Mouse (Mus musculus): ENCODE results near the gene Gm9817. TPM values are rescaled to one million over a fixed set of nuclear protein-coding genes. Genes with fewer than 3 reads are reported as not detected.
A peak's percentile ranks its signal among the peaks of the same experiment; 100 is the strongest.
"Not testable (repeated sequence)": the region's sequence is repeated elsewhere in the genome, so short reads cannot be mapped to it uniquely, and the experiment has no call there.

Gene Gm9817
- polyA plus RNA-seq (2014; fragmentation: Nextera tagmentation; extraction: Ambion mirVana) = not detected in 2 replicates

DNA sequence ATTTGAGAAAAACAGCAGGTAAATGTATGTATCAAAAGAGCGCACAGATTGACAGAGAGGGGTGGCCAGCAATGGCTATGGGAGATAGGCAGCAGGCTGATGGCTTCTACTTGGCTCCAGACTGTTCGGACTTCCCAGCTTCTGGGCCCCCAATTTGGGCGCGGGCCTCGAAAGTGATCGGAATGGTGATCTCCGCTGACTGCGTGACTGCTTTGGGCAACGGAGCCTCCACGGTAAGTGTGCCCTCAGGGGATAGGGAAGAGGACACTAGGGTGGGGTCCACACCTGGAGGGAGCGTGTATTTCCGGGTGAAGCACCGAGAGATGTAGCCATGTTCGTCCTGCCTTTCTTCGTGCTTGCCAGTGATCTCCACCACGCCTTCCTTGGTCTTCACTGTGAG, at the start of gene Gm9817:
Gene Gm9817 (plus strand): TSS at position 301 of the 400 bp plus-strand sequence.
- not testable (repeated sequence) for H3K4me1 ChIP-seq (ENCODE audit: control insufficient read depth, insufficient read depth, low read length); H3K4me3 ChIP-seq (ENCODE audit: low read depth, low read length); H3K9ac ChIP-seq (replicated peaks; ENCODE audit: low read depth, low read length); ATAC-seq (ENCODE audit: low read depth); H3K4me2 ChIP-seq (ENCODE audit: low read depth, low read length); H3K36me3 ChIP-seq (ENCODE audit: control insufficient read depth, insufficient read depth, low read length); H3K27ac ChIP-seq (ENCODE audit: low read depth, low read length); H3K27me3 ChIP-seq (ENCODE audit: control insufficient read depth, insufficient read depth, low read length); H3K9me3 ChIP-seq (ENCODE audit: control insufficient read depth, low read length)
- WGBS = 58% methylated on average over 16 of the region's 16 CpGs

DNA sequence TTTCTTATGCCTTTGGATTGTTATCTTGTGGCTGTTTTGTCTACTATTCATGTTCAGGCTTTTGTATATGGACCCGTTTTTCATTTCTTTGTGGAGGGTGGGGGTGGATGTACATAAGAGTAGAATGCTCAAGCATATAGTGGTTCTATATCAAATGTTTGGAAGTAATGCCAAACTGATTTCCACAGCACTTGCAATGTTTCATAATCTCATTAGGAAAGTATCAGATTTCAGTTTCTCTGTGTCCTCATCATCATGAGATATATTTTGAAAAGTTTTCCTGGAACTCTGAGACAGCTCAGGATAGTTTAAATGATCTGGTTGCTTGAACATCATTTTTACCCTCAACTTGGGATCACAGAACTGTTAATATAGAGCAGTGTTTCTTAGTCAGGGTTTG, 48.7 kb upstream of the Gm9817 start:
- Histone ChIP-seq H3K4me1 (ENCODE audit: control insufficient read depth, insufficient read depth, low read length) (no peaks in the 10 kb centered on the region), H3K36me3 (ENCODE audit: control insufficient read depth, insufficient read depth, low read length) (no peaks in the 10 kb centered on the region), H3K9ac (replicated peaks; ENCODE audit: low read depth, low read length) (no peak overlapping the region), H3K27me3 (ENCODE audit: control insufficient read depth, insufficient read depth, low read length) (no peaks in the 10 kb centered on the region), H3K9me3 (ENCODE audit: control insufficient read depth, low read length) (no peaks in the 10 kb centered on the region), H3K4me3 (ENCODE audit: low read depth, low read length) (no peak overlapping the region), H3K27ac (ENCODE audit: low read depth, low read length) (no peak overlapping the region), H3K4me2 (ENCODE audit: low read depth, low read length) (no peak overlapping the region)
- WGBS = 80% methylated on average over 1 of the region's 1 CpGs
- ATAC-seq (ENCODE audit: low read depth) = no peak

DNA sequence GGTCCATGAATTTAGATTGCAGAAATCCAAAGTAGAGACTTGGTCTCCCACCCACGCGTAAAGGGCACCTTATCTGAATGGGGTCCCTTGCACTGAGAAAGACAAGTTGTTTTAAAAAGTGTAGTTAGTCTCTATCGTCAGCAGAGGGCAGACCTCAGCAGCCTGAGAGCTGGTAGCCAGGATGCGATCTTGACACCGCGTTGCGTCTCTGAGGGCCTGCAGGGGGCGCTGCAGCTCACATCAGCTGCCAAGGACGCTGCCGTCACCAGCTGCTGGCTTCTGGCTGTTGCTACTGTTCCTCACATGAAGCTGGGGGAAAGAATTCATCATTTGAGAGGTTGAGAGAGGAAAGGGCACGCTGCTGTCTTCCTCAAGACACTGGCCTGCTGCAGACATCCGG, 47.7 kb upstream of the Gm9817 start:
- Histone ChIP-seq H3K4me2 (ENCODE audit: low read depth, low read length) (no peak overlapping the region), H3K9ac (replicated peaks; ENCODE audit: low read depth, low read length) (no peak overlapping the region), H3K27ac (ENCODE audit: low read depth, low read length) (no peak overlapping the region), H3K9me3 (ENCODE audit: control insufficient read depth, low read length) (no peaks in the 10 kb centered on the region), H3K27me3 (ENCODE audit: control insufficient read depth, insufficient read depth, low read length) (no peaks in the 10 kb centered on the region), H3K36me3 (ENCODE audit: control insufficient read depth, insufficient read depth, low read length) (no peaks in the 10 kb centered on the region), H3K4me1 (ENCODE audit: control insufficient read depth, insufficient read depth, low read length) (no peaks in the 10 kb centered on the region), H3K4me3 (ENCODE audit: low read depth, low read length) (no peak overlapping the region)
- 13% methylated on average over 12 of the region's 12 CpGs for WGBS
- ATAC-seq (ENCODE audit: low read depth) = peak; percentile 77; the same call in 1 of the 2 replicates

DNA sequence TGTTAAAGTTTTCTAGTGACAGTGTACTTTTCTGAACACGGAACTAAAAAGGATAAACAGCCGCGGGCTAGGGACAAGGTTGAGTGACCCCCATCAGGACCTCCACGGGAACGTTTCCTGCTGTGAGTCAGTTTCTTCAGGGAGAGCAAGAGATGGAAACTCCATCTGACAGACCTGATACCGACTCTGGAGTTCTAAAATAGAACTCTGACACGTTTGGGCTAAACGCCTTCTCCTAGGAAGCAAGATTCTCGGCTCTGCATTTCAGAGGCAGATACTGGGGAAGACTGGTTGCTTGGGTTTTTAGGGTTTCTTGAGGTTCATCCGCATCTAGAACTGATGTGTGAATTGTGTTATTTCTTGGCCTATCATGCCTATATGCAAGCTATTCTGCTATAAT, 47.2 kb upstream of the Gm9817 start:
- no peak overlapping the region for H3K4me3 ChIP-seq (ENCODE audit: low read depth, low read length)
- H3K36me3 ChIP-seq (ENCODE audit: control insufficient read depth, insufficient read depth, low read length) = no peaks in the 10 kb centered on the region
- H3K27ac ChIP-seq (ENCODE audit: low read depth, low read length) = no peak overlapping the region
- no peak overlapping the region for H3K4me2 ChIP-seq (ENCODE audit: low read depth, low read length)
- no peak for ATAC-seq (ENCODE audit: low read depth)
- H3K4me1 ChIP-seq (ENCODE audit: control insufficient read depth, insufficient read depth, low read length) = no peaks in the 10 kb centered on the region
- H3K9me3 ChIP-seq (ENCODE audit: control insufficient read depth, low read length) = no peaks in the 10 kb centered on the region
- no peaks in the 10 kb centered on the region for H3K27me3 ChIP-seq (ENCODE audit: control insufficient read depth, insufficient read depth, low read length)
- H3K9ac ChIP-seq (replicated peaks; ENCODE audit: low read depth, low read length) = no peak overlapping the region
- 71% methylated on average over 10 of the region's 10 CpGs for WGBS

DNA sequence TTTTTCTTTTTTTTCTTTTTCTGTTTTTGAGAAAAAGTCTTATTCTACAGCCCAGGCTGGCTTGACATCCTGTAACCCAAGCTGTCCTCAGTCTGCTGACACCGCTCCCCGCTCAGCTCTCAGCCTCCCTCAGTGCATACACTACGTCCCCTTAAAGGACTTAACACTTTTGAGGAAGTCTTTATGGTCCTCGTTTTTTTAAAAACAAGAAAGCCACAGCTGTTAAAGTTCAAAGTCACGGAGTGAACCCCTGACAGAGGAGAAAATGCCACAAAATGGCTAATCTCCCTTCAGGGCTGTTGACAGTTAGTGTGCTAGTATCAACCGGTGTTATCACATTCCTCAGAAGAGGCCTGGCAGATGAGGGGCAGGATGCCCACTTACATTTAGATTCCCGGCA, 46.7 kb upstream of the Gm9817 start:
- no peak overlapping the region for H3K4me3 ChIP-seq (ENCODE audit: low read depth, low read length)
- H3K4me2 ChIP-seq (ENCODE audit: low read depth, low read length) = no peak overlapping the region
- H3K36me3 ChIP-seq (ENCODE audit: control insufficient read depth, insufficient read depth, low read length) = no peaks in the 10 kb centered on the region
- H3K9ac ChIP-seq (replicated peaks; ENCODE audit: low read depth, low read length) = no peak overlapping the region
- H3K27me3 ChIP-seq (ENCODE audit: control insufficient read depth, insufficient read depth, low read length) = no peaks in the 10 kb centered on the region
- H3K4me1 ChIP-seq (ENCODE audit: control insufficient read depth, insufficient read depth, low read length) = no peaks in the 10 kb centered on the region
- WGBS = 75% methylated on average over 7 of the region's 7 CpGs
- H3K9me3 ChIP-seq (ENCODE audit: control insufficient read depth, low read length) = no peaks in the 10 kb centered on the region
- H3K27ac ChIP-seq (ENCODE audit: low read depth, low read length) = no peak overlapping the region
- ATAC-seq (ENCODE audit: low read depth) = no peak

DNA sequence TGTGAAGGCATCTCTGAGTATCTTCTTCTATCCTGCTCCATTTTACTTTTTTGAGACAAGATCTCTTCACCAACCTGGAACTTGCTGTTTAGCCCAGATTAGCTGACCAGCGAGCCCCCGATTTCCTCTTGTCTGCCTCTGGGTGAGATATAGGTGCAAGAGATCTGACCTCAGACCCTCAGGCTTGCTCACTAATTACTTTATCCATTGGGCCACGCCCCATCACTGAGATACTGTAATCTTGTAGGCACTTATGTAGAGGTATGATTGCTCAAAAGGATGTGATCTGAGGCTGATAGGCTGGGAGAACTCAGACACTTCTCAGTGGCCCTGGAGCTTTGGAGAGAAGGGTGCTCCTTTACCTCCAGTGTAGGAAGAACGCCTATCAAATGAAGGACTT, 46.0 kb upstream of the Gm9817 start:
- Histone ChIP-seq H3K27me3 (ENCODE audit: control insufficient read depth, insufficient read depth, low read length) (no peaks in the 10 kb centered on the region), H3K9ac (replicated peaks; ENCODE audit: low read depth, low read length) (no peak overlapping the region), H3K4me1 (ENCODE audit: control insufficient read depth, insufficient read depth, low read length) (no peaks in the 10 kb centered on the region), H3K27ac (ENCODE audit: low read depth, low read length) (no peak overlapping the region), H3K4me2 (ENCODE audit: low read depth, low read length) (no peak overlapping the region), H3K4me3 (ENCODE audit: low read depth, low read length) (no peak overlapping the region), H3K9me3 (ENCODE audit: control insufficient read depth, low read length) (no peaks in the 10 kb centered on the region), H3K36me3 (ENCODE audit: control insufficient read depth, insufficient read depth, low read length) (no peaks in the 10 kb centered on the region)
- WGBS = 87% methylated on average over 4 of the region's 4 CpGs
- no peak for ATAC-seq (ENCODE audit: low read depth)

DNA sequence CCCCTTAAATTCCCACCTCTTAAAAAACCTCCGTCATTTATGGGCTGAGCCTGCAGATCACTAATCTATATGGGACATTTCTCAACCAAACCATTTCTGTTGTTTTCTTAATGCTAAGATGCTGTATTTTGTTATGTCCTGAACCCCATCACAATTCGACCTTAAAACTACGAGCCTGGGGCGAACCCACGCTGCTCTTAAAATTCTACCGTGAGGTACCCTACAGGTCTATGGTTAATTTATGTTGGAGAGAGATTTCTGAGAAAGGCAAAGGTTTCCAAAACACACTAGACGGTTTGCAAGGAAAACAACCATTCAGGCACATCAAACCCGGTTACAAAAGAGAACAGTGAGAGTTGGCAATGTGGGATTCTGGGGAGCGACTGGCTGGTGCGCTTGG, 45.1 kb upstream of the Gm9817 start:
- no peak overlapping the region for H3K9ac ChIP-seq (replicated peaks; ENCODE audit: low read depth, low read length)
- WGBS = 85% methylated on average over 10 of the region's 10 CpGs
- no peaks in the 10 kb centered on the region for H3K36me3 ChIP-seq (ENCODE audit: control insufficient read depth, insufficient read depth, low read length)
- H3K27me3 ChIP-seq (ENCODE audit: control insufficient read depth, insufficient read depth, low read length) = no peaks in the 10 kb centered on the region
- no peak for ATAC-seq (ENCODE audit: low read depth)
- H3K4me1 ChIP-seq (ENCODE audit: control insufficient read depth, insufficient read depth, low read length) = no peaks in the 10 kb centered on the region
- H3K9me3 ChIP-seq (ENCODE audit: control insufficient read depth, low read length) = no peaks in the 10 kb centered on the region
- no peak overlapping the region for H3K4me3 ChIP-seq (ENCODE audit: low read depth, low read length)
- H3K27ac ChIP-seq (ENCODE audit: low read depth, low read length) = no peak overlapping the region
- no peak overlapping the region for H3K4me2 ChIP-seq (ENCODE audit: low read depth, low read length)

DNA sequence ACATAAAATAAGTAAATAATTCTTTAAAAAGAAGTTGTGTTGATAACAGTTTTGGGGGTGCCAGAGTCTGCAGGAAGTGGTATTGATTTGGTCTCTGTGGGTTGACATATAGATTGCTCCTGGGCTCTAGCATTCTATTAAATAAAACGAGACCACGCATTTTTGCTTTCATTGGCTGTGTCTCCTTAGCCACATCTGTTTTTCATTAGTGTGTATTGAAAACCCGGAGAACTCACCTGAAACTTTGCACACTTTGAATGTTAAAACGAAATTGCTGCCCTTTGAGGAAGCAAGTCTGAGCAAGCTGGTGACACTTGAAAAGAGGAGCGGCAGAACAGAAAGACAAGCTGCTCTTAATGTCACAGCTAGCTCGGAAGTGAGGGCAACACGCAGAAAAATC, 43.7 kb upstream of the Gm9817 start:
- H3K27me3 ChIP-seq (ENCODE audit: control insufficient read depth, insufficient read depth, low read length) = no peaks in the 10 kb centered on the region
- no peak overlapping the region for H3K27ac ChIP-seq (ENCODE audit: low read depth, low read length)
- H3K4me2 ChIP-seq (ENCODE audit: low read depth, low read length) = no peak overlapping the region
- WGBS = 86% methylated on average over 7 of the region's 7 CpGs
- no peak overlapping the region for H3K4me3 ChIP-seq (ENCODE audit: low read depth, low read length)
- no peak overlapping the region for H3K9ac ChIP-seq (replicated peaks; ENCODE audit: low read depth, low read length)
- H3K36me3 ChIP-seq (ENCODE audit: control insufficient read depth, insufficient read depth, low read length) = no peaks in the 10 kb centered on the region
- no peaks in the 10 kb centered on the region for H3K4me1 ChIP-seq (ENCODE audit: control insufficient read depth, insufficient read depth, low read length)
- H3K9me3 ChIP-seq (ENCODE audit: control insufficient read depth, low read length) = no peaks in the 10 kb centered on the region
- ATAC-seq (ENCODE audit: low read depth) = no peak

DNA sequence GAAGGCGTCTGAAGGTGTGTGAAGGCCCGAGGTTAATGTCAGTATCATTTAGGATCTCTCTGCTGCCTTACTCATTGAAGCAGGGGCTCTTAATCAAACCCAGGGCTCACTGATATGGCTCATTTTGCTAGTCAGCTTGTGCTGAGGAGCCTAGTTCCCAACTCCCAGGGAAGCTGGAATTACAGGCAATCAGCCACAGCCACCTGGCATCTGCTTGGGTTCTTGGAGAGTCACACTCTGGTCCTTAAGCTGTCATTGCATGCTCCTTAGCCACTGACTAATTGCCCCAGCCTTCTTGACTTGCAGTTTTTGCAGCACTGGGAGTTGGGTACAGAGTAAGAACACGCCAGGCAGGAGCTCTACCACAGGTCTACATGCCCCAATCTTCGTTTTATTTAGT, 42.1 kb upstream of the Gm9817 start:
- H3K4me3 ChIP-seq (ENCODE audit: low read depth, low read length) = no peak overlapping the region
- no peak overlapping the region for H3K27ac ChIP-seq (ENCODE audit: low read depth, low read length)
- no peaks in the 10 kb centered on the region for H3K36me3 ChIP-seq (ENCODE audit: control insufficient read depth, insufficient read depth, low read length)
- 87% methylated on average over 4 of the region's 4 CpGs for WGBS
- ATAC-seq (ENCODE audit: low read depth) = no peak
- no peaks in the 10 kb centered on the region for H3K9me3 ChIP-seq (ENCODE audit: control insufficient read depth, low read length)
- H3K27me3 ChIP-seq (ENCODE audit: control insufficient read depth, insufficient read depth, low read length) = no peaks in the 10 kb centered on the region
- H3K9ac ChIP-seq (replicated peaks; ENCODE audit: low read depth, low read length) = no peak overlapping the region
- no peak overlapping the region for H3K4me2 ChIP-seq (ENCODE audit: low read depth, low read length)
- 0 out of 2 replicates have a peak, but pooled peaks cover 2% of the 10 kb centered on the region for H3K4me1 ChIP-seq (ENCODE audit: control insufficient read depth, insufficient read depth, low read length)

DNA sequence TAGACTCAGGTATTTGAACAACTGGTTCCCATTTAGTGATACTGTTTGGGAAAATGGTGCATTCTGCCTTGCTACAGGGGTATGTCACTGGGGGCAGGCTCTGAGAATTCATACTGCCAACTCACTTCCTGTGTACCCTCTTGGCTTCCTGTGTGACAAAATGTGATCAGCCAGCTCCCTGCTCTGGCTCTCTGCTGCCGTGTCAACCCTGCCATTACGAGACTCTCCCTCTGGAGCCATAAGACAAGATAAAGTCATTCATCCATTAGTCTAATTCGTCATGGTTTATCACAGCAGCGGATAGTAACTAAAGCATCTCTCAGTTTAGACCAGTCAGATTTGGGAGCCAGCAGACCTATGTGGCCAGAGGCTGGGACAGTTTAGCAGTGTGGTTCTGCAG, 38.3 kb upstream of the Gm9817 start:
- no peak overlapping the region for H3K27ac ChIP-seq (ENCODE audit: low read depth, low read length)
- no peak overlapping the region for H3K4me3 ChIP-seq (ENCODE audit: low read depth, low read length)
- H3K27me3 ChIP-seq (ENCODE audit: control insufficient read depth, insufficient read depth, low read length) = no peaks in the 10 kb centered on the region
- 0 out of 2 replicates have a peak, but pooled peaks cover 2% of the 10 kb centered on the region for H3K4me1 ChIP-seq (ENCODE audit: control insufficient read depth, insufficient read depth, low read length)
- H3K9me3 ChIP-seq (ENCODE audit: control insufficient read depth, low read length) = no peaks in the 10 kb centered on the region
- WGBS = 28% methylated on average over 4 of the region's 4 CpGs
- H3K36me3 ChIP-seq (ENCODE audit: control insufficient read depth, insufficient read depth, low read length) = no peaks in the 10 kb centered on the region
- ATAC-seq (ENCODE audit: low read depth) = no peak
- H3K9ac ChIP-seq (replicated peaks; ENCODE audit: low read depth, low read length) = no peak overlapping the region
- no peak overlapping the region for H3K4me2 ChIP-seq (ENCODE audit: low read depth, low read length)
